In genomic region chr4:62963806-62964205, GRCm38 (mm10) we compare ENCODE assay signal across 14 mouse cellular contexts. TPM values are rescaled to one million over a fixed set of nuclear protein-coding genes. Genes with fewer than 3 reads are reported as not detected.
"Had no signal": no experiment of that assay in that cellular context is flagged by ENCODE, and none has a peak within 500 bp of the region (broad histone marks: within the 10 kb centered on the region; RNA-seq: fewer than 3 reads in every experiment).

No protein-coding gene starts in this region.

- ATAC-seq: liver, embryonic 12.5 days; lung, postnatal 0 days had no signal

- DNase-seq: kidney, adult 11 months; kidney, postnatal 36 days; layer of hippocampus, adult 9-11 months; layer of hippocampus, postnatal 36 days; lung, postnatal 4 days; midbrain, embryonic 14.5 days; thymus, adult 2 months; thymus, postnatal 25 days had no signal

- H3K27ac ChIP-seq: liver, embryonic 12.5 days; midbrain, embryonic 10.5 days; neural tube, embryonic 12.5 days had no signal

- H3K4me1 ChIP-seq: liver, embryonic 12.5 days had no signal

- H3K27me3 ChIP-seq: neural tube, embryonic 12.5 days had no signal

- H3K9ac ChIP-seq: liver, embryonic 12.5 days; neural tube, embryonic 12.5 days had no signal

- H3K9me3 ChIP-seq: liver, embryonic 12.5 days; midbrain, embryonic 10.5 days; neural tube, embryonic 12.5 days had no signal

- H3K36me3 ChIP-seq: liver, embryonic 12.5 days; neural tube, embryonic 12.5 days had no signal

- H3K4me2 ChIP-seq: liver, embryonic 12.5 days; neural tube, embryonic 12.5 days had no signal

- H3K4me3 ChIP-seq: liver, embryonic 12.5 days; midbrain, embryonic 10.5 days; myocyte; neural tube, embryonic 12.5 days had no signal

RNA-seq across cellular contexts. Expression of gene Zfp618, which starts 1.6 kb away (rescaled TPM):
- total RNA-seq: neutrophil, adult 5-6 weeks had no signal
- polyA plus RNA-seq: myocyte had no signal
